In genomic region chrX:115256151-115256550, GRCm38 (mm10) we compare ENCODE assay signal across 21 mouse cellular contexts.
"Had no signal": no experiment of that assay in that cellular context is flagged by ENCODE, and none has a peak within 500 bp of the region (broad histone marks: within the 10 kb centered on the region; RNA-seq: fewer than 3 reads in every experiment).

No protein-coding gene starts in this region.

- ATAC-seq: lung, postnatal 0 days; midbrain, embryonic 16.5 days had no signal

- DNase-seq: lung, adult 2 months; lung, postnatal 14 days; lung, postnatal 36 days; midbrain, embryonic 14.5 days; retina, postnatal 1 day; right cerebral cortex, adult 18-20 months; right cerebral cortex, postnatal 25 days; right cerebral cortex, postnatal 4 days; spleen, adult 18-20 months; thymus, adult 18-20 months; thymus, postnatal 14 days; thymus, postnatal 36 days had no signal

- H3K9ac ChIP-seq: lung, embryonic 15.5 days; midbrain, embryonic 12.5 days; neural tube, embryonic 13.5 days; neural tube, embryonic 15.5 days had no signal

- H3K27me3 ChIP-seq: lung, embryonic 15.5 days; megakaryocyte, embryonic 14.5 days; midbrain, embryonic 12.5 days; neural tube, embryonic 13.5 days; neural tube, embryonic 15.5 days had no signal

- H3K4me2 ChIP-seq: lung, embryonic 15.5 days; midbrain, embryonic 12.5 days; neural tube, embryonic 13.5 days; neural tube, embryonic 15.5 days had no signal

- H3K36me3 ChIP-seq: lung, embryonic 15.5 days; midbrain, embryonic 12.5 days; neural tube, embryonic 13.5 days; neural tube, embryonic 15.5 days had no signal

- H3K27ac ChIP-seq: lung, embryonic 15.5 days; macrophage; midbrain, embryonic 12.5 days; neural tube, embryonic 13.5 days; neural tube, embryonic 15.5 days had no signal

- H3K9me3 ChIP-seq: lung, embryonic 15.5 days; midbrain, embryonic 12.5 days; neural tube, embryonic 13.5 days; neural tube, embryonic 15.5 days had no signal

- H3K4me1 ChIP-seq: lung, embryonic 15.5 days; megakaryocyte, embryonic 14.5 days; midbrain, embryonic 12.5 days; neural tube, embryonic 13.5 days; neural tube, embryonic 15.5 days had no signal

- H3K4me3 ChIP-seq: lung, embryonic 15.5 days; megakaryocyte, embryonic 14.5 days; midbrain, embryonic 12.5 days; myocyte; neural tube, embryonic 13.5 days; neural tube, embryonic 15.5 days had no signal
